Mouse (Mus musculus) erythroblast, adult 5-6 weeks (primary cell): ENCODE measurements around the gene Gtsf2. TPM values are rescaled to one million over a fixed set of nuclear protein-coding genes. Genes with fewer than 3 reads are reported as not detected.
"Not testable (repeated sequence)": the region's sequence is repeated elsewhere in the genome, so short reads cannot be mapped to it uniquely, and the experiment has no call there.

ENCODE experiments used
- ATAC-seq: replicated peaks from 2 replicates; pipeline ENCODE4 v1.8.0; 2016; ENCODE audit warnings: moderate number of reproducible peaks, mild to moderate bottlenecking, moderate TSS enrichment, inconsistent platforms; ENCODE audit not compliant: poor library complexity, low FRiP score, severe bottlenecking
- total RNA-seq, 2 experiments: library from RNA; stranded (forward) in 1 of 2; stranded (reverse) in 1 of 2; fragments of 150-400 nt in 1 of 2; fragments of 200-764, 138-1000 nt in 1 of 2; gene quantifications; 2 replicates each; pipeline versions ENCODE4 v1.2.3 to v1.2.4; 2015 to 2017; ENCODE audit warnings: low replicate concordance in 2 of 2

Gtsf2 gene
- not detected in 2 replicates for total RNA-seq (2015; ENCODE audit: low replicate concordance)
- total RNA-seq (2017; ENCODE audit: low replicate concordance), result not detected in 2 replicates

DNA sequence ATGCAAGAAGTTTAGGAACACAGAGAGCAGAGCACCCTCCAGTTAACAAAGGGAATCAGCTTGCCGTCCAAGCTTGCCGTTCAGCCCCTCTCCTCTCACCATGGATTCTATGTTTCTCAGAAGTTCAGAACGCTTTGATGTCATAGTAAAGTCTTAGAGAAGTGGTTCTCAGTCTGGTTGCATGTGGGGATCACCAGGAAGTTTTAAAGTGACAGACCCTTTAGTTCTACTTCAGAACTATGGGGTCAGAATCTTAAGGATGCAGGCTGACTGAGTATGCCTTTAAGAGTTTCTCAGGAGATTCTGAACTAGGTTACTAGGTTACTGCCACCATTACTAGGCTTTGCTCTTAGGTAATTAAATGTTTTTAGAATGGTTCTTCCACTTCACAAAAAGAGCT is at the start of gene Gtsf2:
Gtsf2 (minus strand) TSS at position 101 of the 400 bp plus-strand sequence.
- ATAC-seq, result no peak

DNA sequence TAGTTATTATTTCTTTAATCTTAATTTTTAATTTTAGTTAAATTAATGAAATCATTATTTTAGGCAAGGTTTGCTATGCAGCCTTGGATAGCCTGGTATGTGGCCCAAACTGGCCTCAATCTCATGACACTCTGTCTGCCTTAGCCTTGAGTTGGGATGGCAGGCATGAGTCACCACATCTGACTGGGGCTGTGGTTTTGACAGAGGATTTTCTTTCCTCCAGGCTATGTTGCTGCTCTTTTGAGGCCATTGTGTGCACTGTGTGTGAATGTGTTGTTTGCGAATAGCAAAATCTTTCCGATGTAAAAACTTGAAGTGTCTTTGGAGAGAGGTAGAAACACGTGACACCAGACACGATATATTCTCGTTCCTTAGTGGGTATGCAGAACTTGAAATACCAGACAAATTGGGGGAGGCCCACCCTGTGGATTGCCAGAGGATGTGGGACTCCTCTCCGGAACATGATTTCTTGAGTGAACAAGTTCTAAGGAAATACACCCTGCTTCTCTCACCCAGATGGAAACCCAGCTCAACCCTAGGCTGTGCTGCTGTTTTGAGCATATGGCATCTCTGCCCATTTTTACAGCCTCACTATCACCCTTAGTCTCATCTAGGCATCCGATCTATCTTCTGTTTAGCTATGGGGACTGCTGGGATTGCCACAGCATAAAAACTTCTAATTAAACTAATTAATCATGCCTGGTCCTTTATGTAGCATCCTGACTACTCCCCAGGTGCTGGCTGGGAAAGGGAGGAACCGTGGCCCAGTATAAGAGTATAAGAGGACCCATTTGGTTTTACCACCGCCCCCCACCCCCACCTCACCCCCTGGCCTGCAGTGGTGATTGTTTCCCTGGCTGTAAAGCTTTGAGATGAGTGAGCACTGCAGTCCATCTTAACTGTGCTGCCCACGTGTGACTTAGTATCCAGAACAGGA is 48.2 kb upstream of the Gtsf2 start:
- no peak for ATAC-seq

DNA sequence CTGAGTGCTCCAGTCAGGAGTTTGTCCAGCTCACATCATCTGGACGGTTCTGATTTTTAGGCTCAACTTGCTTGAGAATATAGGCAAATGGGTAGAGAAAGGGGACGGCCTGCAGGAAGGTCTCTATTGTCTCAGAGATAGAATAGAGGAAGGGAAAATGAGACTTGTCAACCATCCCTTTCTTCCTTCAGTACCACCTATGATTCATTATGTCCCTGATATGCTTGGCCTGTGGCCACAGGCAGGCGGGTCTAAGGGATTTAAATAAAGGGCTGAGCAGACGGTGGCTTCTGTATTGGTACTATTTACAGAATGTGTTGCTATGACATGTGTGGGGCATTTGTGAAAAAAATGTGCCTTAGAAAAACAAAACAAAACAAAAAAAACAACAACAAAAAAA is 40.1 kb upstream of the Gtsf2 start:
- ATAC-seq, result no peak

DNA sequence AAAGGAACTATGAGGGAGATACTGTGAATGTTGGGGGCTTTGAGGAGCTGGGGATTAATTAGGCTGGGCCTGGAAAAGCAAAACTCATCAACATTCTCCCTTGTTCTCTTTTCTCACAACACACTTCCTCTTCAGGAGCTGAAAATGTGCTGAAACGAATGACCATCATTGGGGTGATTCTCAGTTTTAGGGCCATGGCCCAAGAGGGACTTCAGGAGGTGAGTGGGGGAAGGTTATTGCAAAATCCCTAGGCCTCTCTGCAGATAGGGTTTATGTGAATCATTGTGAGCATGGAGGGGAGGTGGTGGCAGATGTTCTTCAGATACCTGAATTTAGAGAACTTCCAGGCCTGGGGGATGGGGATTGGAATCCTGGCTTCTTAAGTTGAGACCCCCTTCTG is 38.4 kb upstream of the Gtsf2 start:
- ATAC-seq, result no peak

DNA sequence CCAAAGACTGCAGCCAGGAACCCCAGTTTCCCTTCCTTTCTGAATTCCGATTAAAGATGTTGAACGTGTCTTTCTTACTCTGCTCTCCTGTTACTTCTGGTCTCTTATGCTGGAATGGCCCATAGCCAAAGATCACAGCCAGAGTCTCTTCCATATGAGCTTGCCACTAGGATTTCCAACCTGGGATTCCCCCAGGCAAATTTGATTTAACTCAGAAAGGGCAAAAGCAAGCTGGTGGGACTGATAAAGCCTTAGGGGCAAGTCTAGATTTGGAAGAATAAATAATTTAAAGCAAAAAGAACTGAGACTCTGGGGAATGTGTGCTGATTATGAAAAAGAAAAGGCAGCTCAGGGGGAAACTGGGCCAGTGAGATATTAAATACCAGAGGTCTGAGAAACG is 36.8 kb upstream of the Gtsf2 start:
- no peak for ATAC-seq

DNA sequence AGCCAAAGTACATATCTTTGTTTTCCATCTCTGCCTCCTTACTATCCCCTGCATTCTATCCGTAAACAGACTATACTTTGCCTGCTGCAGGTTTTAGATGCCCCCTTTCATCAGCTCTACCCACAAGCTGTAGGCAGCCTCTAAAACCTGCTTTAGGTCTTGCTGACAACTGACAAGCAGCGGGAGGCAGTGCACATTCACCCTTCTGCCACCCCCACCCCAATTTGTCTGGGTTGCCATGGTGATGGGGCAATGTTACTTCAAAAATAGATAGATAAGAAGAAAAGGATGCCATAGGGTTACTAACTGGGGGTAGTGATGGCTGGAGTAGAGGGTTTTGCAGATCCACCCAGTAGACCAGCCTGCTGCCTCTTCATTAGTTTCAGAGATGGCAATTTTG is 36.2 kb upstream of the Gtsf2 start:
- ATAC-seq, result no peak

DNA sequence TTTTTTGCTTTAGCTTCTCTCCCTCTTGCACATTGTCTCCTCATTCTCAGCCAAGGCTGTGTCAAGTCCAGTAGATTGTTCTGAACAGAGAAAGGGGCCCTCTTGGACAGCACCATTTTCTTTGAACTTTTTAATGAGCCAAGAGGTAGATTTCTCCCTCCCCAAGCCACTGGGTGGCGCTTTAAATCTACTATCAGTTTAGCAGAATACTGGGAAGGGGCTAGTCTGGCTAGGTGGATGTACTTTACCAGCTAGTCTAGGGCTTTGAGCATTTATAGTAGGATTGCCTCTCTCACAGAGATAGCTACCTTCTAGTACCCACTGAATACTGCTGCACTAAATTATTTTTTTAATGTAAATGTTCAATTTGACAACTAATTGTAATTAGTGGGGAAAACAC is 34.2 kb upstream of the Gtsf2 start:
- no peak for ATAC-seq

DNA sequence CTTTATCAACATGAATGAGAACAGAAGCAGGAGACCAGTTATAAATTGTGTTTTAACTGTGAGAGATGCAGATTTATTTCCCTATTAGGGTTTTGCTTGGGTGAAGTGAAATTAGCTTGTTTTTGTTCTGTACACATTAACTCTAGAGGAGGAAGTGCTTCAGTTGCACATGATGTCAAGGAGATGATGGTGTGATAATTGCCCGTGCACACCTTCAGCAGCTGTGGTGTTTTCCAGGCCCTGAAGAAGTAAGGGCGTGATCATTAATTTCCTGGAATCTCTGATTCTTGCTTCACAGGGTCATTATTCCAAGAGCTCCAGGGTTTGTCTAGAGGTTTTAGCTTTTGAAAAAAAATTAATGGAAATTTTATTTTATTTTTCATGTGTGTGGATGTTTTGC is 31.9 kb upstream of the Gtsf2 start:
- no peak for ATAC-seq

DNA sequence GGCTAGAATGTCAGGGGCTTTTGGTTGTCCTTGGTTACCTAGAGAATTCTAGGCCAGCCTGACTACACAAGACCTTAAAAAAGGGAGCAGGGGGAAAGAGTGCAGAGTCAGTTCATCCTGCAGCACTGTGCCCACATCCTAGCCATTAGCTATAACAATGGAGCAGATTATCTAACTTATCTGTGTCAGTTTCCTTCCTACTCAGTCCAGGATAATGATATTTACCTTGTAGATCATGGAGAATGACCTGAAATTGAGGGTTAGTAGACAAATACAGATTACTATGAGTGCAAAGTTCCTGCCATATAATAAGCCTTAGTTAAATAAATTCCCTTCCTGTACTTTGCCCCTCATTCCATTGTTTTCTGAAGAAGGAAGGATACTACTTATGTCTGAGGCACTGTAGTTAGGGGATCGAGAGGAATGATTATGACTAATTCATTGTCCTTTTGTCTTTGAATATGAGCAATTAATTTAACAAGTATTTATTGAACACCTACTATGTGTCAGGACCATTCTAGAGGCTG is 30.9 kb upstream of the Gtsf2 start:
- no peak for ATAC-seq

DNA sequence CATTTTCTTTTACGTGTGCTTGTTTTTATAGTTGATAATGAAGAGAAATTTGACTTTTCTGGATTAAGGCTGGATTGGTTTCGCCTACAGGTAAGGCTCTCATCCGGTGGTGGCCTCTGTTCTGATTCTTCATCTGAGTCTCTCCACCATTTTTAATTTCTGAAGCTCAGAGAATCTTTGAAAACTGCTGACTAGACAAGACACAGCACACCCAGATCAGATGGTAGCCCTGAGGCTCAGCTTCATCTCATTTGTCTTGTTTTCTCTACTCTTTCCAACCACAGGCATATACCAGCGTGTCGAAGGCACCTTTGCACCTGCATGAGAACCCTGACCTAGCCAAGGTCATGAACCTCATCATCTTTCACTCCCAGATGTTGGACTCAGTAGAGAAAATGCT is 25.5 kb upstream of the Gtsf2 start:
- ATAC-seq, result no peak

DNA sequence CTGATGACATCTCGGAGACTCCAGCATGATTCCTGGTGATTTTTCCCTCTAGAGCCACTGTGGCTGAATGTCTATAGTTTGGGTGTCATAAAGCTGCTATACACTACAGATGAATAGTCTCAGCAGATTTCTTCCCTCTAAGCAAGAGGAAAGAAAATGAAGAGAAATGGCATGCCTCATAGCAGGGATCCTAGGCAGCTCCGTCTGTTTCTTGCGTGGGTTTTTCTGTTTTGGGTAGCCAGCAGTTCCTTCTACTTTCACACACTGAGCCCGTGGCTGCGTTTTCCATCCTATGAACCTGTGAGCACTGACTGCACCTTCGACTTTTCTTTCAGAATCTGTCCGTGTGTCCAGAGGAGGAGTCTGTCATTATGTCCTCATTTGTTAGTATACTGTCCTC is 24.9 kb upstream of the Gtsf2 start:
- ATAC-seq, result no peak

DNA sequence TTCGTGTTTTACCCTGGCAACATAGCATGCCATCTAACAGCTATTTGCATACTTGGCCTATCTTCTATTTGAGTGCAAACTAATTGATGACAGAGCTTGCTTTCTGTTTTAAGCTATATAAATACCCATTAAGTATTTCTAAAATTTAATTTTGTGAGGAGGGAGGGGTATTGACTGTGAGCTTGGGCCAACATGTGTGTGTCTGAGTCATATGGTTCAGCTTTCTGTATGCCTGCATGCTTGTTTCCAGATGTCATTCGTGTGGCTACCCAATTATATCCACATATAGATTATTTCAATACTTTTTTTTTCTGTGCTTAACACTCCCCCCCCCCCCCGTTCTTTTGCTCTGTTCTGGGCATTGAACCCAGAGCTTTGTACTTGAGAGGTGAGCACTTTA is 24.0 kb upstream of the Gtsf2 start:
- no peak for ATAC-seq

DNA sequence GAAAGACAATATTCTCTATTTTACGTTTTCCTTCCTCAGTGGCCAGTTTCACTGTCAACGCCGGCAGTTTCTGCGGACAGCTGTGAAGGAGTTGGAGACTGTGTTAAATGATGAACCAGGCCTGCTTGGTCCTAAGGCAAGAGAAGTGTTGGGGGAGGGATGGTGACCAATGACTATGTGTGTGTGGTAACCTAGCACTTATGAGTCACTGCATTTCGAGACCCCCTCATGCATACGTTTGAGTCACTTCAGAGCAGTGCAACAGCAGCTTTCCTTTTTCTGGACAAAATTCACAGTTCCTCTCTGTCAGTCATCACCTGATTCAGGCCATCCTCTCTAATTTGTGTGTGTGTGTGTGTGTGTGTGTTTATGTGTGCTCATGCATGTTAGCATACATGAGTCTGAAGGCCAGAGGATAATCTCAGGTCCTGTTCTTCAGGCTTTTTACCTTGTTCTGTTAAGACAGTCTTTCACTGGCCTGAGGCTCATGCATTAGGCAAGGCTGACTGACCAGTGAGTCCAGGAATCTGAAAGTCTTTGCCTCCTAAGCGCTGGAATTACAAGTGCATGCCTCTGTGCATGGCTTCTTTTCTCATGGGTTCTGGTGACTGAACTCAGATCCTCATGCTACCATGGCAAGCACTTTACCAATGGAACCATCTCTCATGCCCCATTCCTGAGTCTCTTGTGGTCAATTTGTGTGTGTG is 23.4 kb upstream of the Gtsf2 start:
- ATAC-seq, result no peak

DNA sequence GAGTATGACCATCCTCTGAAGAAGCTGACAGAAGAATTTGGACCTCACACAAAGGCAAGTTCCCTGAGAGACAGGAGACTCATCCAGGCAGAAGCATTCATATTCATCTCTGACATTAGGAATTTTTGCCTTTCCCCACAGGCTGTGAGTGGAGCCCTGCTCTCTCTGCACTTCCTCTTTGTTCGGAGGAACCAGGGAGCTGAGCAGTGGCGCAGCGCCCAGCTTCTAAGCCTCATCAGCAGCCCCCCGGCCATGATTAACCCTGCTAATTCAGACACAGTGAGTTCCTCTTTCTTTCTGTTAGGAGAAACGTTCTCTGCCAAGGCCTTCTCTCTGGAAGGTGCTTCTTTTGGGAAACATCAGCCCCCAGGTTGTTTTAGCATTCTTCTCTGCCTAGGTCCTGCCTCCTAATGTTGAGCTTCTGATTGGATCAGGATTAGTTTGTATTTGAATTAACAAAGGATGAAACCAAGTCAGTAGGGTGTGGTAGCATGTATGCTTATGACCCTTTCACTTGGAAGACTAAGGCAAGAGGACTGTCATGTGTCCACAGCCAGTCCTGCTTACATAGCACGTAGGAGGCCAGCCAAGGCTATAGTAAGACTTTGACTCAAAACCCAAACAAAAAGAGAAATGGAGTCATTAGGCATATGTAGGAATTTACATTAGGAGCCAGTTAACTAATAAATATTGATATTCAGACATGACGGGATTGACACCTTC is 14.4 kb upstream of the Gtsf2 start:
- no peak for ATAC-seq

DNA sequence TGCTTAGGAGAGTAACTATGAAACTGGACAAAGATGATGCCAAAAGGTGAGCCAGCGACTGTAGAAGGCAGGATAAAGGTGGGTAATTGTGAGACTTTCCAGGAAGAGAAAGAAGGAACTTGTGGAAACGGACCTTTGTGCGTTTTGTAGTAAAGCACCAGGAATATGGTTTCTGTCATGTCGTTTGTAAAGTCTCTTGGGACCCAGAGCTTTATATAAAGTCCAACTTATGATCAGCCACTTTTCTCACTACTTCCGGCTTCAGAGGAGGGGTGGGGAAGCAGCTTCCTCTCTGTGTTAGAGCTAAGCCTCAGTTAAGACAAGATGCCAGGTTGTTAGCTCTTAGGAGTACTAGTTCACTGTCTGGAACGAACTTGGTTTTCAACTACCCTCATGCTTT is 6.2 kb upstream of the Gtsf2 start:
- no peak for ATAC-seq

DNA sequence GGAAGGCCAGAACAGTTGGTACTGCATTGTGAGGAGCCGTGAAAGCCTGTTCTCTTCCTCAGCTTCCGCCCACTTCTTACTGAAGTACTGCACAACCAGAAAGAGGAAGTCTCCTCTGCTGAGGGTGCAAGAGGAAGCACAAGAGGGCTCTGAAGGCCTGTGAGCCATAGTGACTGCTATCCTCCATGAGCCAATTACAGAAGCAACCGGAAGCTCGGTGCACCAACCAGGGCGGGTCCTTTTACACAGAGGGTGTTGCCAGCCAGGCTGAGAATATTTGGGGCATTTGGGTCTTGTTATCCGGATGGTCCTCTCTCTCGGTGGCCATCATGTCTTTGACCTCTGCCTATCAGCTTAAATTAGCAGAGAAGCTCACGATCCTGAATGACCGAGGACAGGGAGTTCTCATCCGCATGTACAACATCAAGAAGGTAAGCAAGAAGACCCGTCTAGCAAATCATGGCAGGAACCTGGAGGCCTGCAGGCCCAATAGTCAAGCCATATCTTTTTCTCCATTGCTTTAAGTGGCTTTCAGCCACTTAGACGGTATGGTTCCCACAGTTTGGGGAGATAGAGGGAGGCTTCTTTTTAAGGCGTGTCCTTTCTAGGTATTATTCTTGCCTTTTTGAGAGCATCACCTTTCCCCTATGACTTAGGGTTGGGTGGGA is 5.4 kb upstream of the Gtsf2 start, which contains the start of gene Nckap1l:
Nckap1l (plus strand) TSS at position 244 of the 668 bp plus-strand sequence.
- ATAC-seq, result peak; percentile 71

DNA sequence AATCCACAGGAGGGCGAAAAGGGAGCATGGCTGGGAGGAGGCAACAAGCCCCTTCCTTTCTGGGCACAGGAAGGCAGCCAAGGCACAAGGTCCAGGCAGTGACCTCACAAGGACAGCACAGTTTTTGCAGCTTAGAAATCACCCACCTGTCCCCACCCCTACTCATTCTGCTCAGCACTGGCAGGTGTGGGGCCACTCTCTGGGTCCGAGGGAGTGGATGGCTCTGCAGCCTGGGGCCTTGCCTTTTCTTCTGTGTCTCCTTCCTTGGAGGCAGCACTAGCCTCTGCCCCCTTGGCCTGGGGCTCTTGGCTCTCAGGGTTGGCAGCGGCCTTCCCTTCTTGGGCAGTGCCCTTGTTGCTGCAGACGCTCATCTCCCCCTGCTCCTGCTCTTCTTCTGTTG is 2.3 kb downstream of the Gtsf2 start:
- ATAC-seq, result not testable (repeated sequence)

DNA sequence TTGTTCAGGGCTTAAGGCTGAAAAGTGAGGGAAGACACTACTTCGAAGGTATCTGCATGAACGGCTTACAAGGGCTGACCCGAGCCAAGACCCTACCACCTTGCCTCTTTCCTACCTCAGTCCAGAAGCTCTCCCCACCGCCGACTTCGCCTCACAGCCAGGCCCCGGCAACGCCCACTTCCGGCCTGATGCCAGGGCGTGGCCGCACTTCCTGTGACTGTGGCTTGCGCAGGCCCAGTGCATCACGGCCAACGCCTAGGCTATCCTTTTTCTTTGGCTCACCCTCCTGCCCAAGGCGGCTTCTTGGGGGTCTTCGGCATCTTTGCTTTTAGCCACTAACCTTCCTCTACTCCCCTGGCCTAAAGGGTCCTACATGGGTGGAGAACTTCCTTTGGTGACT is 18.0 kb downstream of the Gtsf2 start, which contains the start of gene Gtsf1:
Gtsf1 (minus strand) TSS at position 230 of the 400 bp plus-strand sequence.
- ATAC-seq, result no peak

DNA sequence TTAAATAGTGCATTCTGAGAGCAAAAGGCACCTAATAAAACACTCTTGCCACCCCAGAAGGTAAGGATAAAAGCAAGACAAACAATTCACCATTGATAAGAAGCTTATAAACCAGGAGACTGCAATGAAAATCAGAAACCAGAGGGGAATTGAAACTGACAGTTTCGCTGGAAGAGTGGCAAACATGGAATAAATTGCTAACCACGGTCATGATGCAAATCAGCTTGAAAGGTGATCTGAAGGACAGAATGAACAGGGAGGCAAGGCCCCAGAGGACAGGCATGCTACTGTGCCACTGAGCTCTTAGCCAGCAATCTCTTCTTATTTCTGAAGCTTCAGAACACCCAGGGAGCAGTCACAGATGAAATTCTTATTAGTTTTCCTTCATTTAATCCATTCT is 21.3 kb downstream of the Gtsf2 start:
- ATAC-seq, result no peak
